Mouse (Mus musculus) cerebellum, adult 9-11 months (tissue): ENCODE data around the gene AU022252.
"Not testable (repeated sequence)": the region's sequence is repeated elsewhere in the genome, so short reads cannot be mapped to it uniquely, and the experiment has no call there.

ENCODE experiments used
- DNase-seq: peaks from one replicate; pipeline ENCODE4 v3.0.0; 2022

The AU022252 gene

GRCm38 (mm10) chr4:119232410-119233255 lies at the start of gene AU022252, which contains the start of gene P3h1:
AU022252 (minus strand) TSS chr4:119232712.
P3h1 (plus strand) TSS chr4:119232915.
- peak; percentile 100 for DNase-seq

- DNase-seq, result not testable (repeated sequence)
Measured at GRCm38 (mm10) chr4:119278784-119279183, 46.3 kb upstream of the AU022252 start.

- DNase-seq, result no peak
Measured at GRCm38 (mm10) chr4:119275726-119276125, 43.2 kb upstream of the AU022252 start.

- DNase-seq, result no peak
Measured at GRCm38 (mm10) chr4:119275226-119275625, 42.7 kb upstream of the AU022252 start.

GRCm38 (mm10) chr4:119274627-119275026 lies 42.1 kb upstream of the AU022252 start:
- DNase-seq, result no peak

GRCm38 (mm10) chr4:119266606-119267005 lies 34.1 kb upstream of the AU022252 start:
- DNase-seq, result no peak

GRCm38 (mm10) chr4:119263459-119263858 lies 30.9 kb upstream of the AU022252 start:
- no peak for DNase-seq

- no peak for DNase-seq
Measured at GRCm38 (mm10) chr4:119262483-119262882, 30.0 kb upstream of the AU022252 start.

- no peak for DNase-seq
Measured at GRCm38 (mm10) chr4:119261087-119261713, 28.7 kb upstream of the AU022252 start.

GRCm38 (mm10) chr4:119259344-119260254 lies 27.1 kb upstream of the AU022252 start:
- DNase-seq, result no peak

GRCm38 (mm10) chr4:119257083-119257482 lies 24.6 kb upstream of the AU022252 start:
- DNase-seq, result no peak

- DNase-seq, result no peak
Measured at GRCm38 (mm10) chr4:119255351-119255750, 22.8 kb upstream of the AU022252 start, which contains the start of gene Cldn19. Cldn19 (plus strand) TSS chr4:119255414.

- DNase-seq, result no peak
Measured at GRCm38 (mm10) chr4:119254012-119254618, 21.6 kb upstream of the AU022252 start.

- no peak for DNase-seq
Measured at GRCm38 (mm10) chr4:119252025-119252808, 19.7 kb upstream of the AU022252 start.

GRCm38 (mm10) chr4:119248407-119248965 lies 16.0 kb upstream of the AU022252 start:
- DNase-seq, result no peak

GRCm38 (mm10) chr4:119247462-119248235 lies 15.1 kb upstream of the AU022252 start:
- DNase-seq, result no peak

- no peak for DNase-seq
Measured at GRCm38 (mm10) chr4:119246688-119247225, 14.2 kb upstream of the AU022252 start.

- DNase-seq, result no peak
Measured at GRCm38 (mm10) chr4:119245961-119246360, 13.4 kb upstream of the AU022252 start.

- DNase-seq, result peak; percentile 49
Measured at GRCm38 (mm10) chr4:119245556-119245955, 13.0 kb upstream of the AU022252 start.
